ENCODE assay signal across 15 mouse cellular contexts in the genomic region with DNA sequence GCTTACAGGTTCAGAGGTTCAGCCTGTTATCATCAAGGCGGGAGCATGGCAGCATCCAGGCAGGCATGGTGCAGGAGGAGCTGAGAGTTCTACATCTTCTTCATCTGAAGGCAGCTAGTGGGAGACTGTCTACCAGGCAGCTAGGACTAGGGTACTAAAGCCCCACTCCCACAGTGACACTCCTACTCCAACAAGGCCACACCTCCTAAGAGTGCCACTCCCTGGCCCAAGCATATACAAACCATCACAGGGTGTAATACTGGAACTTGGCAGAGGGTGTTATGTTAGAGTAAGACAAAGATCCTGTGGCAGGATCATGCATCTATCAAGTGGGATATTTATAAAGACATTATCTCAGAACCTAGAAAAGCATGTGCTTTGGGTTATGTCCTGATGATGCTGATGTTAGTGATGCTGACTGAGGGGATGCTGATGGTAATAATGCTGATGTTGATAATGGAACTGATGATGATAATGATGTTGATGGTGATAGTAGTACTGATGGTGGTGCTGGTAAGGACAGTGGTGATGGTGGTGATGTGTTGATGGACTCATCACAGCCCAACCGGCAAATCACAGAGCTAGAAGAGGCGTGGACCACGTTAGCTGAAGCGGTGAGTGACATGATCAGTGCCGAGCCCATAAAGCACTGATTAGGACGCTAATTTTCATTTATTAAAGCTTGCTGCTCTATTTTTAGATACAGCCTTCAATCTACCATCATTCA.
"Had no signal": no experiment of that assay in that cellular context is flagged by ENCODE, and none has a peak within 500 bp of the region (broad histone marks: within the 10 kb centered on the region; RNA-seq: fewer than 3 reads in every experiment).

No protein-coding gene starts in this region.

- ATAC-seq: liver, postnatal 0 days had no signal

- H3K27ac ChIP-seq: kidney, postnatal 0 days; limb, embryonic 12.5 days; liver, embryonic 13.5 days; lung, embryonic 15.5 days; macrophage; neural tube, embryonic 12.5 days; stomach, postnatal 0 days had no signal

- DNase-seq: kidney, adult 9 months; kidney, postnatal 36 days; layer of hippocampus, adult 9-11 months; layer of hippocampus, postnatal 36 days; liver; liver, embryonic 13.5 days; liver, postnatal 0 days; lung, postnatal 14 days; thymus, postnatal 4 days had no signal

- H3K9ac ChIP-seq: limb, embryonic 12.5 days; liver, embryonic 13.5 days; liver, postnatal 0 days; lung, embryonic 15.5 days; neural tube, embryonic 12.5 days had no signal

- H3K9me3 ChIP-seq: limb, embryonic 12.5 days; liver, embryonic 13.5 days; lung, embryonic 15.5 days; neural tube, embryonic 12.5 days had no signal

- H3K4me2 ChIP-seq: limb, embryonic 12.5 days; liver, embryonic 13.5 days; lung, embryonic 15.5 days; neural tube, embryonic 12.5 days had no signal

- H3K4me3 ChIP-seq: limb, embryonic 12.5 days; liver, embryonic 13.5 days; lung, embryonic 15.5 days; neural tube, embryonic 12.5 days had no signal

- H3K4me1 ChIP-seq: liver, embryonic 13.5 days had no signal

- H3K36me3 ChIP-seq: neural tube, embryonic 12.5 days had no signal

- H3K27me3 ChIP-seq: limb, embryonic 12.5 days; liver, embryonic 13.5 days; lung, embryonic 15.5 days; neural tube, embryonic 12.5 days had no signal
